Mouse (Mus musculus): Measurements from ENCODE around the gene Nepn.
A peak's percentile ranks its signal among the peaks of the same experiment; 100 is the strongest.

The Nepn gene

DNA sequence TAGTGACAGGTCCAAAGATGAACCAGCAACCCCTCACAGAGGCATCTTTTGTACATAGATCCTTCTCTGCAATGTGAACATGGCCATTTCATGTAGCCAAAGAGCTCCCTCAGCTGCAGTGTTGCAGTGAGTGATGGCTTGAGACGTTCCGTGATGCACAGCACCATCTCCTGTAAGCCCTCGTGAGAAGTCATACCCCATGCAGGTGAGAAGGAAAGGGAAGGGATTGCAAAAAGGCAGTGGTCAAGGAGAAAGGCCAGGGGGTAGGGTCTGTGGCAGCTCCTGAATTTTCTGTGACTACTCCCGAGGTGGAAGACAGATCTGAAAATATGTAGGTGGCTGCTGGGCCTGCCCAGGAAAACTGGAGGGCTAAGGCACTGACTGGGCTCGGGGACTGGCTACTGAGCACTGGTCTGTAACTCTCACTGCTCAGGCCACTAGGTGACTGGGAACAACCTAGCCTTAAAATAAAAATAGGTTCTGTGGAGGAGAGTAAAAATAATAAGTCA is at the start of gene Nepn:
TSS of gene Nepn (plus strand) at position 51 of the 509 bp plus-strand sequence.
- no peak for DNase-seq

DNA sequence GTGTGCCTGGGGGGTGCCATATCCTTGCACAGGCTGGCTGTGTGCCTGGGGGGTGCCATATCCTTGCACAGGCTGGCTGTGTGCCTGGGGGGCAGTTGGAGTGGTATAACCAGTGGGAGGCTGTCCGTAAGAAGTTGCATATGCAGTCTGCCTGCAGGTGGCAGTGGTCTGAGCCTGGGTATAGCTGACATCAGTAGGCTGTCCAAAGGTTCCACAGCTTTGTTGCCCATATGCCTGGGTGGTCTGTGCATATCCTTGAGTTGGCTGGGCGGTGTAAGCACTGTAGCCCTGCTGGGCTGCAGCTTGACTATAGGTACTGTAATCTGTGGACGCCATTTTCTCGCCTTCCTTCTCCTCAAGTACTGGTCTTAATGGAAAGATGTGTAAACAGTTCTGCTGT is 45.4 kb upstream of the Nepn start:
- peak; percentile 4 for DNase-seq

DNA sequence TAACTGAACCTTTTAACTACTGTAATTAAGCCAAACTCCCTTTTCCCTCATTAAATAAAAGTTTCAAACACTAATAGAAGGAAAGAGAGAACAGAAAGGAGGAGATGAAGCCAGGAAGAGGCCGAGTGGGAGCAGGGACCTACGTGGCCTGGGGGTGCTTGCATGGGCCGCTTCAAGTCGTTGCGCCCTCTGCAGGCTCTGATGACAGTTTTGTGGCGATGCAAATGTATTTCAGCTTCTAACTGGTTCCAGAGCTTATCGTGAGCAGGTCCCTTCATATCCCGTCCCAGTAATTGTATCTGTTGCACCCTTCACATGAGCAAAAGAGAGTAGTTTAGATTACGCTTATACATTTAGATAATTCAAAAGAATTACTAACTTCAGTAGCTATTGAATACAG is 35.6 kb upstream of the Nepn start:
- DNase-seq: no peak

DNA sequence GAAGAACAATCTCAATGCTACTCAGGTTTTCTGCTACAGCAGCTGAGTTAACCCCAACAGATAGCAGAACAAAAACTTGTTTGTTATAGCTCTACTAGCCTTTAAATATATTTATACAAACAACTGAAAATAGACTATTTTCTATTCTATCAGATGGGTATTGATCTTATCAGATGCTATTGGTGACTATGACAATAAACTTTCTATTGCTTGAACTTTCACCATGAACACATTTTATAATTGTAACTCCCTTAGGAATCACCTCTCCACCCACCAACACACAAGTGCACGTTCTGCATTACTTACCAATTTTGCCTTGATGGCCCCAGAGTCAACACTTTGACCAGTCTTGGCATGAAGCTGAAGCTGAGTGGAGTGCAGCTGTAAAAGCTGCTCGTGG is 30.3 kb upstream of the Nepn start, which contains the start of gene Gm26741:
TSS of gene Gm26741 (plus strand) at position 301 of the 400 bp plus-strand sequence.
- no peak for DNase-seq

DNA sequence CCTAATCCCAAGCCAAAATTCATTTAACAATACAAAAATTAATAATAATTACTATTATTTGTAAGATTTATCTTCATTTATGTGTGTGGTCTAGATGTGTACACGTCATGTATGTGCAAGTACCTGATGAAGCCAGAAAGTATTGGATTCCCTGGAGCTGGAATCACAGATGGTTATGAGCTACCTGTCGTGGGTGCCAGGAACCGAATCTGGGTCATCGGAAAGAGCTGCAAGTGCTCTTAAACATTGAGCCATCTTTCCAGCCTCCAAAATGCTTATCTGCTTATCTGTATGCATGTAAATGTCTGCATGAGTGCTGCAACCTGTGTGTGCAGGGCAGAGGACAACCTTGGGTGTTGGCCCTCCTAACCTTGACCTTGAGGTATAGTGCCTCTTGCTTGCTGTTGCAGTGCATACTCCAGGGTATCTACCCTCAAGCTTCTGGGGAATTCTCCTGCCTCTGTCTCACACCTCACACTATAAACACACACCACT is 28.5 kb upstream of the Nepn start:
- no peak for DNase-seq

DNA sequence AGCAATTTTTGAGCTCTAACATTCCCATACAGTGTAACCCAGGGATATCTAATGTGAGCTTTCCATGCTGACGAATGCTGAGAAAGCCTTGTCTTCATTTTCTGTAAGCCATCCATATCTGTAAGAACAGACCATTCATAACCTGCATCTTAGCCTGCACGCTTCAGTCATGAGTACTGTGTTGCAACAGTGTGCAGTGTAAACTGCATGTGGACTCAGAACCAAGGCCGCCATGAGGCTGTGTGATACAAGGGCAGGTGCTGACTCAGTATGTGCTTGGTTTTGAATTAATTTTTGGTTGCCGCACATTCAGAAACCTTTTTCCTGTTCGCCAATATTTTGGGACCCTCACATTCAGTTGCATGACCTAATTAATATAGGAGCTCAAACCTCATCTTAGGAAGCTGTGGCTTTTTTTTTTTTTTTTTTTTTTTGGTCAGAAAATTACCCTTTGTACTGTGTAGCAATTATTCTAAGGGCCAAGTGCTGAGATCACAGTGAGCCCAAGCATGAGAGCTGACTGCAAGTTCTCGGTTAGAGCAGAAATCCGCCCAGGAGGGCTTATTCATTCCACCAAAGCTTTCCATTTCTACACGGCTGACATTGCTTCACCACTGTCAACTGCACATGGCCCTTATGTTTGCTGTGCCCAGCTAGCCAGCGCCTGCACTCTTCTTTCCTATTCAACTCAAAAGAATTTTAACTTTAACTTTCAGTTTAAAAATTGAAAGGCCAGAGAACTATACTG is 27.7 kb upstream of the Nepn start:
- DNase-seq: no peak

DNA sequence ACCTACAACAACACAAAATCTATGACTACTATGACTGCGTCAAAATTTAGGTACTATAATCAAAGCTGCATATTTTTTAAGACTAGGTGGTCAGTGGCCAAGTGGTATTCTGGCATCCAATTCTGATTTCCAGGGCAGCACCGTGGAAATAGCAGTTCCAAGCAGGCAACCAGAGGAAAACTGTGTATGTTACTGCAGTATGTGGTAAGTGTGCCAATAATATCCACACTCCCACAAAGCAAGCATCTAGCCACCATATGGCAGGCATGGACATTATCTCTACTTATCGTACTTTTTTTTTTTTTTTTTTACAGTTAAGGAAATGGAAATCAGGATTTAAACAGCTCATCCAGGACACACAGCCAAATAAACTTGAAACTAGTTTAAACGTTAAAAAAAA is 20.4 kb upstream of the Nepn start:
- no peak for DNase-seq

DNA sequence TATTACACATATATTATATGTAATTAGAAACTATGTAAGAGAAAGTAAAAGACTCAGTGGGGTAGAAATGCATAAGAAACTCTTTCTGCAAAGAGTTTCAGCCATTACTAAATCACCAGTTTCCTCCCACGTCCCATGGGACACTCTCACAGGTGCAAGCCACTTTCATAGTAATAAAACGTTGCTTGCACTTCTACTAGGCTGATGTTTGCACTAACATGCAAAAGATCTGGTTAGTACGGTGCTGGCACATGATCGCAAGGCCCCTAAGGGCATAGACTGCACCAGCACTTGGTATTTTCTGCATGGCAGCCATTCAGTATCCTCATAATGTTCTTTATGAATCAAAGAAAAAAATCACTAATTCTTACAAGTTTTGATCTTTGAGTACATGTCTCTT is 14.9 kb upstream of the Nepn start:
- no peak for DNase-seq

DNA sequence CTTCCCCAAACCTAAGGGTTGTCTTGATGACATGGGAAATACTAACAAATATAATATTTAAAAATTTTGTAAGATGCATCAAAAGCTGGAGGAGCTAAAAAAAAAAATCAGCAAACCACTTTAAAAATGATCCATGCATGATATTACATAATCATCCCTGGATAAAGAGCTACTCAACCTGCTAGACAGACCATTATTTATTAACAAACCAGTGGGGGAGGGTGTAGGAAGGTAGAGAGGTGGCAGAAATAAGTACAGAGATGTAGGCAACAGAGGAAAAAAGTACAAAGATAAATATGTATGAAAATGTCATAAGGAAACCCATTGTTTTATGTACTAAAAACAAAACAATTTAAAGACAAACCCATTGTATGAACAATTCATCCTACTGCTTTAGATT is 14.1 kb upstream of the Nepn start:
- DNase-seq: no peak

DNA sequence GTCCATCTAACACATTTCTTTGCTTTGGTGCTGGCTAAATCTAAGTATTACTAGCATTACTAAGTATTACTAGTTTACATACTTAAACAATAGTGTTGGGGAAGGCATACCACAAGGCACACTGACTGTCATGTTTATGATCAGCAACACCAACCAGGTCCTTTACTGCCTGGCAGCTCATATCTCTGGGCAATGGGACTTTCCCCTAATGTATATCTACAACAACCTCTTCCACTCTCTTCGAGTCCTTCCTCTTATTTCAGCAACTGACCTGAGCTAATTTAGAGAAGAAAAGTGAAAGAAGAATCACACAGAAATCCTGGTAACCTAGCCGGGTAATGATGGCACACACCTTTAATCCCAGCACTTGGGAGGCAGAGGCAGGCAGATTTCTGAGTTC is 12.3 kb upstream of the Nepn start:
- no peak for DNase-seq

DNA sequence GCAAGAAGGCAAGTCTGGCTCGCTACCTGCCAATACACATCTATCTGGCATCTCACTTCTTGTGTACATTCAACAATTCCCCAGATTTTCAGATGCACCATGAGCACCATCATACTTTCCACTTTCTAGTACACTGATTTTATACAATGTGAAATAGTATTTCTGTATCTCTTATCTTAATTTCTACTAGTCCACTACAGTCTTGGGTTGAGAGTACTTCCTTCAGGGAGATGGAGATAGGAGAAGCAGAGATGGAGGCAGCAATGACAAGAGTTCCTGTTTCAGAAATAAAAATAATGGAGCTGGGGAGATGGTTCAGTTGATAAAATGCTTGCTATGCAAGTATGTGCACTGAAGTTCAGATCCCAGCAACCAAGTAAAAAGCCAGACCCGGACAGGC is 11.0 kb upstream of the Nepn start:
- no peak for DNase-seq

DNA sequence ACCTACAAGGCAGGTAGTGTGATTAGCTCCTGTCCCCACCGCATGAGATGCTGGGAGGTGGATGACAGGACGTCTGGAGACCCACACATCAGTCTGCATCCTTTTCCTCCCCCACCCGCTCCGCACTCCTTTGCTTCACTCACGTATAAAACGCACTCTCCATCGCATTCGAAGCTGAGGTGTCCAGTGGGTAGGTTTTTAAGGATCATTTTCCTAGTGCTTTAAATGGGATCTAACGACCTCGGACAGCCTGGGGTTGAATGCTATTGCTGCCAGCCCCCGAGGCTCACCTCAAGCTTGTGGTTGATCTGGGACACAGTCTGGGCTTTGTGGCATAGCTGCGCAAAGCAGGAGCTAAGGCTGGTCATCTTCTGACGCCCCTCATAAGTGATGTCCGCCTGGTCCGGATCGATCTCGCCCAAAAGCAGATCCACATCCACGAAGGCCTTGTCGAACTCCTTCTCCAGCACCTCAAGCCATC is 7.4 kb upstream of the Nepn start:
- no peak for DNase-seq

DNA sequence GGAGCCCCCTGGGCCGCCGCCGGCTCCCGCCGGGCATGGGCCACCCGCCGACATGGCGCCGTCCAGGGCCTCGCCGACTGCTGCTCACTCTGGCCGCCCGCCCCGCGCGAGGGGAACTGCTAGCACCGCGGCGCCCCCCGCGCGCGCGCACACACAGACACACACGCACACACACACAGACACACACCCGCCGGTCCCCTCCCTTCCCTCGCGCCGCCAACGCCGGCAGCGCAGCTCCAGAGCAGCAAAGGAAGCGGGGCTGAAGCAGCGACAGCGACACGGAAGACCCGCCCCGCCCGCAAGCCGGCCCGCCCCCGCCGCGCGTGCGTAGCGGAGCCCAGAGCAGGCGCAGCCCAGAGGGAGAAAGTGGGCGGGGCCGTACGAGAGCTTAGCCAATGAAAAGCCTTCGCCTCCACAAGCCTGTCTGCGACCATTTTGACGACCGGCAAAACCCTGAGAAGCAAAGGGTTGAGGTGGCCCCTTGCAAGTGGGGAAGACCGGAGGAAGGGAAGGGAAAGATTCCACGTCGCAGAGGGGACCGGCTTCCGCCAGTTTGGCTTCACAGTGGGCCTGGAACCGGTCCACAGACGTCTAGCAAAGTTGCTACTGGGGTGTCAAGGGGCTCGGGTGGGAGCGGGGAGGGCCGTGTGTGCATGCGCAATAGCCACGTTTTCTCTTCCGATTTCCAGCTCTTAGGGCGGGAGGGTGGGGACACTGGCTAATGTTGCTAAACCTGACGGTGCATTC is 6.8 kb upstream of the Nepn start, which contains the start of gene Gopc:
TSS of gene Gopc (minus strand) at position 280 of the 747 bp plus-strand sequence.
- peak; percentile 98 for DNase-seq

DNA sequence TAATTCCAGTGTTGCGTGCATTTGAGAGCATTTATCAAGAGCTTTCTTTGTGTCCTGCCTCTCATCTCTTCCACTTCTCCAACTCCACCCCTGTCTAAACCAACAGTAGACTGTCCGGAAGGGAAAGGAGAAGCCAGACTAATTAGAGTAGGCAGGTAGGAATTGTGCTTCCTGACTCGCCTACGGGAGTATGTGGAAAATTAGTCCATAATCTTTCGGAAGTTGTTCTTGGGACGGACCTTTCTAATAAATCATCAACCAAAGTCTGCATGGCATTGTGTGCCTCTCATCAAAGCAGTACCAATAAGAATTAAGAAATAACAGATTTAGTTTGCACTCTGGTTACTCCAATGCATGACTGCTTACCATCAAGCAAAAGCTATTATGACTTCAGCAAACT is 5.8 kb upstream of the Nepn start:
- no peak for DNase-seq

DNA sequence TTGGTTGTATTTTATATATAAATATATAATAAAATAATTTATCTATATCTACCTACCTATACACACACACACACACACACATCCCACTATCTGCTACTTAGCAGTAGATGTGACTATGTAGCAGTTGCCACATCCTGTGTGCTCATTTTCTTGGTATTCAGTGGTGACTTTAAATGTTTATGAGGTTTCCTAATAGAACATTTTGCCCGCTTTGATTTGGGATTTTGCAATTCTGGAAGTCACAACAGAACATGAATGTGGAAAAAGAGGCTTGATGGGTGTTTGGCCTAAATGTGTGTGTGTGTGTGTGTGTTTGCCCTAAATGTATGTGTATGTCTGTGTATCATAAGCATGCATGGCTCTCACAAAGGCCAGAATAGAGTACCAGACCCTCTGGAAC is 5.2 kb upstream of the Nepn start:
- DNase-seq: no peak

DNA sequence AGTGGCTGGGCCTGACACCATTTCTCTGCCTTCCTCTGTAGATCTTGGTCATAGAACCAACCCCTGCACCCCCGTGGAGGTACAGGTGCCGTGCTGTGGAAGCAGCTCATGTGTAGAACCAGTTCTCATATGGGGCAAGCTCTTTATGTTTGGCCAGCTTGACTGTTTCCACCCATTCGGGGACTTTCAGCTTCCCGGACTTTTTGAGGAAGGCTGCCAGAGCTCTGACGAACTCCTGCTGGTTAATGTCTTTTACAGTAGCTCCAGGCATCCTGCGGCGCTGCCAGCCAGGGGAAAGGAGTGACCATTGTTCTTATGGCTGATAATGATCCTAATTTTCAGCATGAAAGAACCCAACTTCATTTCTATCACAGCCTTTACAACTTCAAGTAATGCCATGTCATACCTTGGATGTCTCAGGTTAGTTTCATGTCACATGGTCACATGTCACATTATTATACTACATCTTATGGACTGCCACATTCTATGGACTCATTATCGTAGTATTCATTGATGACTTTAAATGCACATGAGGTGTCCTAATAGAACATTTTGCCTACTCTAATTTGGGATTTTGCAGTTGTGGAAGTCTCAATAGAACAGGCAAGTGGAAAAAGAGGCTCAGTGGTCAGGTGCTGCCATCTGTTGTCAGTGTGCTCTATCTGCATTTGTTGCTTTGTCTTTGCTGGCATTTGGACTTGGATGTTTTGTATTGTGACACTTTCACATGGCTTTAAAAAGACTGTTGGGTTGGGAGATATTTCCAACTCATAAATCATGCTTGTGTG is 3.8 kb upstream of the Nepn start:
- peak; percentile 77 for DNase-seq

DNA sequence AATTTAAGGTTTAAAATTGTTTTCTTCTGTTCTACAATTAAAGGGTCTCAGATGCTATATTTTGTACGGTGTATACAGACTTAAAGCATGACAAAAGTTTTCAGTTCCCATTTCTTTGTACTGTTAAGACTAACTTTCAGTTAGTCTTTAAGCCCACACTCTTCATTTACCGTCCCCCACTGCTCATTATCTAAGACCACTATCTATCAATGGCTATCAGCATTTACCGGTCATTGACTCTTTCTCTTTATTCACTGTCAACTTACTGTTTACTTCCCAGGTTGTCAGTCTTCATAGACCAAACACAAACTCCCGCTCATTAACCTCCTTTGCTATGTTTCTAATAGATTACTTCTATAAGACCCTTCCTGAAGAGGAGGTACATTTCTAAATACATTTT is 1.6 kb upstream of the Nepn start:
- no peak for DNase-seq

DNA sequence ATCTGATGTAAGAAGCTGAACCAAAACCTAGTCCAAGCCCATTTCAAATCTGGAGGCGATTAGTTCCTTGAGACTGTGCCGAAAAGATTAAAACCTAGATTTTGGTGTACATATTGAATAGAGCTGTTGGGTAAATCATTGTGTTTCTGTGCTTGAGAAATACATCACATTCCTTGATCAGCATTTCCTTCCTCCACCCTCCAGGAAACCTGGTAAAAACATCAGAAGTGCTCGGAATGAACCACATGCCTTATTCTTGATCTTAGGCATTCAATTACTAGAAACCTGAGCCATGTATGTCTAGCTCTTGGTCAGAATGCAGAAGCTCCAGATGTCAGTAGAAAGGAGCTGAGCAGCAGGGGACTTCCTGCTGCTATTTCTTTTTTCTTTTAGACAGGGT is 666 bp downstream of the Nepn start:
- no peak for DNase-seq

DNA sequence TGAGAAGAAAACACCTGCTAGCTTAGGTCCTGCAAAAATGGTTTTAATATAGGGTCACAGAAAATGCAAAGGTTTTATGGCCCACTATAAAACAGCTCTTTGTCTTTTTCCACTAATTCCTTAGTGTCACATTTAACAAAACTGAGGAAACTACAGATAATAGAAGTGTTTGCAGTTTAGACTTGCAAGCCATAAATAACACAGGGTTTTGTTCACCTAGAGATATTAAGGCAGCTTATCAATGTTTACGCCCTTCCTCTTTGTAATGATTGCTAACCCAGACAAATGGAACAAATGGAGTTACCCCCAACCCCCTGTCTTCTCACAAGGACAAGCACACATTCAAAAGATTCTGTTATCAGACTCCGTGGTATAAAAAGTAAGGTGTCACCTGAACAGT is 2.4 kb downstream of the Nepn start:
- DNase-seq: no peak

DNA sequence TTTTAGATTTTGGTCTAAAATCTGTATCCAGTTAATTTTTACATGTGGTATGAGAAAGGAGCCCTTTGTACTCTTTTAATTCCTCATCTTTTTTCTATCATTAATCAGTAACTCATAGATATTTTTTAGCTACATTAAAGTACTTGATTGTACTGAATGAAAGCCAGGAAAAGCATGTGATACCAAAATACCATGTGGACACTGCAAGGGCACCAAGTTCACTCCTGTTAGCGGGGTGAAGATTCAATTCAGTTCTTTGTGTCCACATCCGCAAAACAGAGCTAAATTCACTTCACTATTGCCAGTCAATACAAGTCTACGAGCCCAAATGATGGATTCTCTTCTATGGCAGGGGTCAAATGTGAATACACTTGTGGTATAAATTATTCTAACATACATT is 7.9 kb downstream of the Nepn start:
- no peak for DNase-seq

DNA sequence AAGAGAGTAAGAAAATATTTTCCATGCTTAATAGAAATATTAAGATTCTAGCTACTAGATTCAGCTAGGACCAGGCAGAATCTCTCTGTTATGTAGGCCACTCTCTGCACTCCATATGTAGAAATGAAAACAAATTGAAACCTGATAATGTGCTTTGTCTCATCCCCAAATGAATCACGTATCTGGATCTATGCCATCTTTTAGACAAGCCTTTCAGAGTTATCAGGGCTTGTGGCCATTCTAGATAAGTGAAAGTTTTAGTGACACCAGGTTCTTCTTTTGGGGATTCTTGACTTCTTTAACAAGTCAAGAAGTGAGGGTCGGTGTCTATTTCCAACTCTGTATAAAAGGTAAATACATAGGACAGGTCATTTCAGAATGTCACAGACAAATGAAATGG is 9.9 kb downstream of the Nepn start:
- DNase-seq: no peak

DNA sequence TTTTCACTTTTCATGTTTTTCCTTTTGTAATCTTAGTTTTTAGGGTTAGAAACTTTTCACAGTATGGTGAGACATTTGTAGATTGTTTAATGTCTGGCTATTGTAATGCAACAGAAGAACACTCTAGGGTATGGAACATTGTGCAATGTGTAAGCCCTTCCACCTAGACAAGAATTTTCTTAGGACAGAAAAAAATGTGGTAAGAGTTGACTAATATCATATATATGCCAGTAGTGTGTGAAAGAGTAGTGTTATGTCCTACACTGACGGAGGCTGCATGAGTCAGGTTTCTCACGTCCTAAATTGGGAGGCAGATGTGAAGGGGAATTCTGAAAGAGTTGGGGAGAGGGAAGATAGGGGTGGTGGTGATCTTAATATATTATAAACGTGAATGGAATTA is 10.9 kb downstream of the Nepn start:
- no peak for DNase-seq

DNA sequence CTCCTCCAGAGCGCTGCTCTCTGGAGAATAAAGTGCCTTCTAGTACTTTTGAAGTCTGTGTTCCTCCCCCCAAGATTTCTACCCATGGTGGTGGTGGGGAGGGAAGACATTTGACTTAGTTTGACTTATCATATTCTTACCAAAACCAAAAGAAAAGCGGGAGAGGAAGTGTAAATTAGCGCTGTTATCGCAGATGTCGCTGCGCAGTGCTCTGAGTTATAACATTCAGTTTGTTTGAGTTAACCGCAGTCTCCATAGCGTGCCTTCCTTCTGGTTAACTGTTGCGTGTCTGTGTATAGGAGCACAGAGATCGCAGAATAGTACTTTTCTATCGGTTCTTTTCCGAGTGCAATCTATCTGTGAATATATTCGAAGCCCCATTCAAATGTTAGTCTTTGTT is 16.4 kb downstream of the Nepn start:
- no peak for DNase-seq
